Mouse (Mus musculus) ES-Bruce4 (cell line): Measurements from ENCODE around the gene Prdm10. TPM values are rescaled to one million over a fixed set of nuclear protein-coding genes. Genes with fewer than 3 reads are reported as not detected.

Experiments
- H3K27ac ChIP-seq: 2 replicates; pipeline ENCODE4 v1.5.1; 2012; ENCODE audit warnings: low read length, inconsistent platforms; ENCODE audit not compliant: insufficient read depth
- H3K27me3 ChIP-seq: 2 replicates; pipeline ENCODE4 v1.6.1; 2012; ENCODE audit warnings: mild to moderate bottlenecking, low read length, inconsistent platforms; ENCODE audit not compliant: control insufficient read depth, poor library complexity, insufficient read depth, severe bottlenecking
- H3K36me3 ChIP-seq: 2 replicates; pipeline ENCODE4 v1.6.1; 2012; ENCODE audit warnings: inconsistent platforms, mild to moderate bottlenecking, low read length, moderate library complexity; ENCODE audit not compliant: control insufficient read depth, poor library complexity, insufficient read depth, severe bottlenecking
- H3K4me1 ChIP-seq: one replicate; pipeline ENCODE4 v1.8.1; 2011; ENCODE audit warnings: low read length; ENCODE audit not compliant: control insufficient read depth, insufficient read depth
- H3K4me3 ChIP-seq: 2 replicates; pipeline ENCODE4 v1.5.1; 2011; ENCODE audit warnings: low read depth, mild to moderate bottlenecking, low read length
- H3K9ac ChIP-seq: 2 replicates; pipeline ENCODE4 v1.6.1; 2012; ENCODE audit warnings: low read depth, mild to moderate bottlenecking, inconsistent platforms; ENCODE audit not compliant: poor library complexity, severe bottlenecking
- H3K9me3 ChIP-seq: replicated peaks from 2 replicates; pipeline ENCODE4 v1.6.1; 2012; ENCODE audit warnings: mild to moderate bottlenecking, low read length, inconsistent platforms; ENCODE audit not compliant: control insufficient read depth, poor library complexity, insufficient read depth, severe bottlenecking
- CTCF ChIP-seq: IDR thresholded peaks from one replicate; pipeline ENCODE4 v1.8.1; 2011; ENCODE audit warnings: low read depth, low read length
- EP300 ChIP-seq: IDR thresholded peaks from 2 replicates; pipeline ENCODE4 v1.6.1; 2011; ENCODE audit warnings: low read depth, low read length; ENCODE audit not compliant: insufficient read depth
- POLR2A ChIP-seq: IDR thresholded peaks from one replicate; pipeline ENCODE4 v1.8.1; 2011; ENCODE audit warnings: low read length; ENCODE audit not compliant: insufficient read depth
- polyA plus RNA-seq: library from polyadenylated mRNA; stranded (reverse); fragments of >200 nt; gene quantifications from 2 replicates; pipeline ENCODE4 v1.2.4, GENCODE M21; 2011; ENCODE audit warnings: low read depth; ENCODE audit not compliant: missing spikeins, insufficient read depth, insufficient read length

Prdm10 gene
- polyA plus RNA-seq, 1 experiment: 18.0 TPM

- Histone ChIP-seq H3K27me3 (no peaks in the 10 kb centered on the region), H3K36me3 (peaks cover 58% of the 10 kb centered on the region), H3K4me1 (no peaks in the 10 kb centered on the region), H3K4me3 (no peak overlapping the region), H3K27ac (no peak overlapping the region), H3K9ac (no peak overlapping the region), H3K9me3 (no peaks in the 10 kb centered on the region)
- TF ChIP-seq CTCF: no peak
- no peak for TF ChIP-seq POLR2A
- TF ChIP-seq EP300: no peak
These were observed 138.5 kb downstream of the Prdm10 start for GRCm38 (mm10) chr9:31418821-31419220.

- no peaks in the 10 kb centered on the region for H3K27me3 ChIP-seq
- no peak overlapping the region for H3K9ac ChIP-seq
- no peaks in the 10 kb centered on the region for H3K9me3 ChIP-seq
- H3K4me3 ChIP-seq: no peak overlapping the region
- TF ChIP-seq EP300 (no peak), CTCF (no peak), POLR2A (no peak)
- H3K36me3 ChIP-seq: peaks cover 37% of the 10 kb centered on the region
- no peak overlapping the region for H3K27ac ChIP-seq
- no peaks in the 10 kb centered on the region for H3K4me1 ChIP-seq
These were observed 141.8 kb downstream of the Prdm10 start for GRCm38 (mm10) chr9:31422143-31422542.

GRCm38 (mm10) chr9:31428971-31429370 lies 148.6 kb downstream of the Prdm10 start:
- Histone ChIP-seq H3K27ac (no peak overlapping the region), H3K9me3 (no peaks in the 10 kb centered on the region), H3K4me1 (peaks cover 3% of the 10 kb centered on the region), H3K36me3 (no peaks in the 10 kb centered on the region), H3K4me3 (no peak overlapping the region), H3K9ac (no peak overlapping the region), H3K27me3 (no peaks in the 10 kb centered on the region)
- TF ChIP-seq CTCF (no peak), POLR2A (no peak), EP300 (no peak)

GRCm38 (mm10) chr9:31430011-31430410 lies 149.7 kb downstream of the Prdm10 start:
- Histone ChIP-seq H3K36me3 (no peaks in the 10 kb centered on the region), H3K9ac (no peak overlapping the region), H3K9me3 (no peaks in the 10 kb centered on the region), H3K4me3 (no peak overlapping the region), H3K27ac (no peak overlapping the region), H3K27me3 (no peaks in the 10 kb centered on the region), H3K4me1 (peaks cover 3% of the 10 kb centered on the region)
- TF ChIP-seq CTCF (no peak), POLR2A (no peak), EP300 (no peak)

Other genes starting within 250 kb of the Prdm10 start
- 95.7 and 98.2 TPM in 2 replicates for gene Zbtb44, start 249.9 kb upstream of the Prdm10 start, polyA plus RNA-seq
- gene St14, start 148.7 kb upstream of the Prdm10 start, polyA plus RNA-seq: 118 and 123 TPM in 2 replicates
- 307 and 317 TPM in 2 replicates for gene Aplp2, start 68.7 kb upstream of the Prdm10 start, polyA plus RNA-seq
- gene Nfrkb, start 105.7 kb downstream of the Prdm10 start, polyA plus RNA-seq: 26.3 and 26.6 TPM in 2 replicates
- 1.6 and 1.8 TPM in 2 replicates for gene Tmem45b, start 183.9 kb downstream of the Prdm10 start, polyA plus RNA-seq